Mouse (Mus musculus) granulocyte monocyte progenitor cell, adult 5-6 weeks (primary cell): Measurements from ENCODE around the gene Tmpo. TPM values are rescaled to one million over a fixed set of nuclear protein-coding genes. Genes with fewer than 3 reads are reported as not detected.

Source experiments
- ATAC-seq: replicated peaks from 2 replicates; pipeline ENCODE4 v1.8.0; 2016; ENCODE audit warnings: mild to moderate bottlenecking, moderate TSS enrichment, inconsistent platforms; ENCODE audit not compliant: poor library complexity, severe bottlenecking
- total RNA-seq, 2 experiments: library from RNA; stranded (forward) in 1 of 2; stranded (reverse) in 1 of 2; fragments of 200-712, 200-1000 nt in 1 of 2; fragments of >200 nt in 1 of 2; fragmentation: Nextera tagmentation in 1 of 2; gene quantifications; 2 replicates each; pipeline ENCODE4 v1.2.3; 2014 to 2017

Tmpo gene
- total RNA-seq, 2 experiments from 2014 or later, result 186 to 339 TPM

- ATAC-seq, result peak; percentile 96
Measured at GRCm38 (mm10) chr10:91123828-91124822, 57.0 kb downstream of the Tmpo start, which contains the start of gene Slc25a3. Slc25a3 (minus strand) TSS chr10:91124059.

- ATAC-seq, result peak; percentile 36
Measured at GRCm38 (mm10) chr10:91123281-91123827, 57.8 kb downstream of the Tmpo start.

- ATAC-seq, result no peak
Measured at GRCm38 (mm10) chr10:91122646-91123045, 58.5 kb downstream of the Tmpo start.

GRCm38 (mm10) chr10:91116958-91117357 lies 64.2 kb downstream of the Tmpo start:
- ATAC-seq, result no peak; the same call in 1 of the 2 replicates

- ATAC-seq, result no peak
Measured at GRCm38 (mm10) chr10:91109841-91110240, 71.3 kb downstream of the Tmpo start.

- ATAC-seq, result no peak
Measured at GRCm38 (mm10) chr10:91105981-91106380, 75.1 kb downstream of the Tmpo start.

- ATAC-seq, result no peak
Measured at GRCm38 (mm10) chr10:91102799-91103590, 78.1 kb downstream of the Tmpo start.

- no peak for ATAC-seq
Measured at GRCm38 (mm10) chr10:91101936-91102335, 79.2 kb downstream of the Tmpo start.

GRCm38 (mm10) chr10:91100101-91100500 lies 81.0 kb downstream of the Tmpo start:
- ATAC-seq, result no peak

GRCm38 (mm10) chr10:91098056-91098455 lies 83.1 kb downstream of the Tmpo start:
- ATAC-seq, result no peak

Other genes starting within 250 kb of the Tmpo start
- gene Apaf1, start 98.5 kb downstream of the Tmpo start, total RNA-seq (2014; fragmentation: Nextera tagmentation), result 63.4 and 87.2 TPM in 2 replicates
- gene Apaf1, start 98.5 kb downstream of the Tmpo start, total RNA-seq (2017), result 29.6 and 36.4 TPM in 2 replicates
- 14.1 and 18.8 TPM in 2 replicates for gene Ikbip, start 98.4 kb downstream of the Tmpo start, total RNA-seq (2014; fragmentation: Nextera tagmentation)
- 29.7 and 35.7 TPM in 2 replicates for gene Ikbip, start 98.4 kb downstream of the Tmpo start, total RNA-seq (2017)
- gene Slc25a3, start 57.3 kb downstream of the Tmpo start, total RNA-seq (2014; fragmentation: Nextera tagmentation), result 534 and 562 TPM in 2 replicates
- gene Slc25a3, start 57.3 kb downstream of the Tmpo start, total RNA-seq (2017), result 175 and 228 TPM in 2 replicates